In the genomic region with DNA sequence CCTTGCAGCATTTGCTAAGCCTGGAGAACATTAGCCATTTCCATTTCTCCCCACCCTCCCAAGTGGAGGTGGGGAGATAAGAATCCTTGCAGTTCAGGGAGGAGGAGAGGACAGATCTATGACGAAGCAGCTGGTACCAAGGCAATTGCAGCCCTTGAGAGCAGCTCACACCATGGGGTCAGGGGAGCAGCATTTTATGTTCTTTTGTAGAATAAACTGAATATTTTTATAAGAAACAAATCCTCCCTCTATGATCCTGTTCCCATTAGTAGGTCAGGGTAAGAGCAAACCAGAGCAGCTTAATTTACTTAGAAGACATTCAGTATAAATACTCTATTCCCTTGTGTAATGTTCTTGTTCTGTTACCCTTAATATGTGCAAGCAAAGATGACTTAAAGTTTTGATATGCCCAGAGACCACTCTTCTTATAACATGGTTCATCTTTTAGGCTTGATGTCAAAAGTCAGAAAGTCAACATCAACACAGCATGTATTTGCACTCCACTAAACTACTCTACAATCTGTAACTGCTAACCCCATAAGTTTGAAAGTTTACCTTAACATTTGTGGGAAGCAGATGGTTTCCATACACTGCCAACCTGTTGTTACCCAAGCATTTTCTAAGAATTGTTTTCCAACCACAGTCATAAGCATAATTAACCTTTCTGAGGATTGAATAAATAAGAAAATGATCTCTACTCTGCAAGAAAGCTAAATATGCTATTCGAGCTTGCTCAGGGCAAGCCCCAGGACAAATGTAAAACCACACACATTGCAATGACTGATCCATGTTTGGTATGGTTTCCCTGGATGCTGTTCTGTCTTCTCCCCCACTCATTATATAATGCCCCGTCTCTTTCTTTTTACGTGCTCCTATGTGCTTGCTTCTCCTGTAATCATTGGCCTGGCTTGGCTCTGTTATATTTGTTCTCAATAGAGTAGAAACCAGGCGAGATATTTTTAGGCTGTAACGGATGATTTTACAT, we compare ENCODE assay signal across 35 mouse cellular contexts. TPM values are rescaled to one million over a fixed set of nuclear protein-coding genes. Genes with fewer than 3 reads are reported as not detected.
DNase-seq lines count a peak whose midpoint lies in the region; ATAC-seq and TF ChIP-seq lines count a peak whose summit lies in the region.
"Had no signal": no experiment of that assay in that cellular context is flagged by ENCODE, and none has a peak within 500 bp of the region (broad histone marks: within the 10 kb centered on the region; RNA-seq: fewer than 3 reads in every experiment).

No protein-coding gene starts in this region.

- 0 out of 2 replicates have a peak, but pooled peaks have one; percentile 53 for ATAC-seq in embryonic facial prominence, embryonic 14.5 days (ENCODE audit: low read depth)
- ATAC-seq in lung, embryonic 16.5 days (ENCODE audit: low read depth) = peak; percentile 92
- peak; percentile 67; the same call in 1 of the 2 replicates for ATAC-seq in stomach, postnatal 0 days (ENCODE audit: low FRiP score, low TSS enrichment)
- ATAC-seq in forebrain, embryonic 14.5 days = no peak
- ATAC-seq: activated CD4-positive, CD25-positive, alpha-beta regulatory T cell, adult 4 months; forebrain, postnatal 0 days; inflammation-experienced regulatory T-cells, adult 6 months had no signal

- H3K36me3 ChIP-seq in embryonic facial prominence, embryonic 14.5 days (ENCODE audit: control insufficient read depth, insufficient read depth, low read length) = no peaks in the 10 kb centered on the region
- no peaks in the 10 kb centered on the region for H3K36me3 ChIP-seq in embryonic facial prominence, embryonic 10.5 days (replicated peaks)
- H3K36me3 ChIP-seq in lung, embryonic 16.5 days (ENCODE audit: control insufficient read depth, insufficient read depth, low read length) = no peaks in the 10 kb centered on the region
- no peaks in the 10 kb centered on the region for H3K36me3 ChIP-seq in stomach, postnatal 0 days (ENCODE audit: control insufficient read depth, insufficient read depth, low read length)
- no peaks in the 10 kb centered on the region for H3K36me3 ChIP-seq in forebrain, embryonic 14.5 days (ENCODE audit: control insufficient read depth, insufficient read depth, low read length)
- H3K36me3 ChIP-seq: embryonic facial prominence, embryonic 12.5 days; forebrain, embryonic 10.5 days; heart, embryonic 12.5 days; hindbrain, embryonic 15.5 days; neural tube, embryonic 15.5 days had no signal

- H3K4me1 ChIP-seq in embryonic facial prominence, embryonic 14.5 days (ENCODE audit: control insufficient read depth, insufficient read depth, low read length) = no peaks in the 10 kb centered on the region
- no peaks in the 10 kb centered on the region for H3K4me1 ChIP-seq in embryonic facial prominence, embryonic 10.5 days
- H3K4me1 ChIP-seq in lung, embryonic 16.5 days (replicated peaks; ENCODE audit: control insufficient read depth, insufficient read depth, low read length) = no peaks in the 10 kb centered on the region; the same call in 1 of the 2 replicates
- H3K4me1 ChIP-seq in stomach, postnatal 0 days (replicated peaks; ENCODE audit: control insufficient read depth, insufficient read depth) = no peaks in the 10 kb centered on the region
- no peaks in the 10 kb centered on the region for H3K4me1 ChIP-seq in forebrain, embryonic 14.5 days (ENCODE audit: control insufficient read depth, insufficient read depth, low read length)
- H3K4me1 ChIP-seq: embryonic facial prominence, embryonic 12.5 days; forebrain, embryonic 10.5 days; heart, embryonic 12.5 days; hindbrain, embryonic 15.5 days; neural tube, embryonic 15.5 days had no signal

- no peak overlapping the region for H3K4me2 ChIP-seq in embryonic facial prominence, embryonic 14.5 days (ENCODE audit: low read depth, low read length)
- H3K4me2 ChIP-seq in lung, embryonic 16.5 days (ENCODE audit: low read depth, low read length) = no peak overlapping the region
- no peak overlapping the region for H3K4me2 ChIP-seq in stomach, postnatal 0 days (replicated peaks; ENCODE audit: low read depth)
- H3K4me2 ChIP-seq in forebrain, embryonic 14.5 days (ENCODE audit: low read length) = no peak overlapping the region
- H3K4me2 ChIP-seq: embryonic facial prominence, embryonic 12.5 days; heart, embryonic 12.5 days; hindbrain, embryonic 15.5 days; neural tube, embryonic 15.5 days had no signal

- peak; percentile 57 for TF ChIP-seq EP300 in stomach, postnatal 0 days (optimal IDR thresholded peaks at IDR 0.05)

- H3K4me3 ChIP-seq in embryonic facial prominence, embryonic 14.5 days (ENCODE audit: low read depth, low read length) = no peak overlapping the region
- no peak overlapping the region for H3K4me3 ChIP-seq in embryonic facial prominence, embryonic 10.5 days
- no peak overlapping the region for H3K4me3 ChIP-seq in lung, embryonic 16.5 days (ENCODE audit: low read length)
- H3K4me3 ChIP-seq in stomach, postnatal 0 days (ENCODE audit: low read depth, low read length) = no peak overlapping the region
- no peak overlapping the region for H3K4me3 ChIP-seq in forebrain, embryonic 14.5 days (ENCODE audit: low read depth, low read length)
- H3K4me3 ChIP-seq: embryonic facial prominence, embryonic 12.5 days; forebrain, embryonic 10.5 days; heart, adult 2 months; heart, embryonic 12.5 days; hindbrain, embryonic 15.5 days; neural tube, embryonic 15.5 days had no signal

- no peak overlapping the region for H3K9ac ChIP-seq in embryonic facial prominence, embryonic 14.5 days (ENCODE audit: low read depth, low read length)
- no peak overlapping the region for H3K9ac ChIP-seq in lung, embryonic 16.5 days (ENCODE audit: low read length)
- H3K9ac ChIP-seq in stomach, postnatal 0 days (ENCODE audit: low read length) = no peak overlapping the region
- H3K9ac ChIP-seq in forebrain, embryonic 14.5 days (ENCODE audit: low read length) = no peak overlapping the region
- H3K9ac ChIP-seq: embryonic facial prominence, embryonic 12.5 days; forebrain, postnatal 0 days; heart, embryonic 12.5 days; hindbrain, embryonic 15.5 days; liver, embryonic 14.5 days; neural tube, embryonic 15.5 days had no signal

- H3K27me3 ChIP-seq in embryonic facial prominence, embryonic 14.5 days (replicated peaks; ENCODE audit: control insufficient read depth, insufficient read depth, low read length) = no peaks in the 10 kb centered on the region
- H3K27me3 ChIP-seq in embryonic facial prominence, embryonic 10.5 days (replicated peaks; ENCODE audit: low read depth, poor library complexity, severe bottlenecking) = no peaks in the 10 kb centered on the region
- no peaks in the 10 kb centered on the region for H3K27me3 ChIP-seq in lung, embryonic 16.5 days (ENCODE audit: control insufficient read depth, insufficient read depth, low read depth, low read length)
- H3K27me3 ChIP-seq in stomach, postnatal 0 days (ENCODE audit: control insufficient read depth, insufficient read depth, low read length) = no peaks in the 10 kb centered on the region
- no peaks in the 10 kb centered on the region for H3K27me3 ChIP-seq in forebrain, embryonic 14.5 days (replicated peaks; ENCODE audit: control insufficient read depth, insufficient read depth, low read length)
- H3K27me3 ChIP-seq: CH12.LX; embryonic facial prominence, embryonic 12.5 days; heart, embryonic 12.5 days; hindbrain, embryonic 15.5 days; neural tube, embryonic 15.5 days had no signal

- DNase-seq in embryonic facial prominence, embryonic 14.5 days (ENCODE audit: low spot score) = peak; percentile 53
- DNase-seq in embryonic facial prominence, embryonic 10.5 days (ENCODE audit: low spot score) = no peak
- DNase-seq in lung, postnatal 36 days = peak; percentile 74
- no peak for DNase-seq in stomach, postnatal 0 days (ENCODE audit: low spot score)
- DNase-seq in thymus, postnatal 25 days = no peak
- DNase-seq in retina, postnatal 1 day = no peak
- DNase-seq in forebrain, embryonic 14.5 days (ENCODE audit: low spot score) = no peak
- DNase-seq: adrenal gland, adult 2 months; adrenal gland, postnatal 36 days; cerebellum, adult 18-20 months; cerebellum, postnatal 25 days; forebrain, postnatal 0 days; heart, adult 2 months; kidney, adult 2 months; kidney, postnatal 36 days; layer of hippocampus, postnatal 36 days; liver; midbrain, embryonic 14.5 days; right cerebral cortex, postnatal 25 days; thymus, postnatal 14 days had no signal

- no peak overlapping the region for H3K27ac ChIP-seq in embryonic facial prominence, embryonic 14.5 days (replicated peaks; ENCODE audit: low read depth, low read length)
- H3K27ac ChIP-seq in embryonic facial prominence, embryonic 10.5 days (replicated peaks) = no peak overlapping the region
- peak overlapping the region; percentile 63 for H3K27ac ChIP-seq in lung, embryonic 16.5 days (ENCODE audit: low read length)
- H3K27ac ChIP-seq in stomach, postnatal 0 days (replicated peaks) = peak overlapping the region; percentile 46
- no peak overlapping the region for H3K27ac ChIP-seq in forebrain, embryonic 14.5 days (ENCODE audit: low read depth, low read length)
- H3K27ac ChIP-seq: embryonic facial prominence, embryonic 12.5 days; forebrain, embryonic 10.5 days; heart, adult 2 months; hindbrain, embryonic 15.5 days; liver, embryonic 14.5 days; neural tube, embryonic 15.5 days had no signal

- 56% methylated on average over 6 of the region's 6 CpGs for WGBS in embryonic facial prominence, embryonic 14.5 days
- 82% methylated on average over 6 of the region's 6 CpGs for WGBS in embryonic facial prominence, embryonic 10.5 days
- 40% methylated on average over 6 of the region's 6 CpGs for WGBS in lung, embryonic 16.5 days
- WGBS in stomach, postnatal 0 days = 32% methylated on average over 6 of the region's 6 CpGs
- 81% methylated on average over 6 of the region's 6 CpGs for WGBS in forebrain, embryonic 14.5 days

- no peaks in the 10 kb centered on the region for H3K9me3 ChIP-seq in embryonic facial prominence, embryonic 14.5 days (ENCODE audit: control insufficient read depth, low read length)
- H3K9me3 ChIP-seq in embryonic facial prominence, embryonic 10.5 days = no peaks in the 10 kb centered on the region
- H3K9me3 ChIP-seq in lung, embryonic 16.5 days (ENCODE audit: control insufficient read depth, low read length) = no peaks in the 10 kb centered on the region
- no peaks in the 10 kb centered on the region for H3K9me3 ChIP-seq in stomach, postnatal 0 days (ENCODE audit: control insufficient read depth, low read length)
- H3K9me3 ChIP-seq in forebrain, embryonic 14.5 days (replicated peaks; ENCODE audit: control insufficient read depth, low read length) = no peaks in the 10 kb centered on the region
- H3K9me3 ChIP-seq: embryonic facial prominence, embryonic 12.5 days; forebrain, embryonic 10.5 days; heart, embryonic 12.5 days; hindbrain, embryonic 15.5 days; neural tube, embryonic 15.5 days had no signal

- TF ChIP-seq CTCF in stomach, postnatal 0 days (IDR thresholded peaks at IDR 0.05; ENCODE audit: low read depth) = no peak

RNA-seq across cellular contexts. Expression of gene Gm12695, which starts 22.1 kb away (rescaled TPM):
- 0.32 TPM in 1 of 2 replicates, not detected in the other for polyA plus RNA-seq in embryonic facial prominence, embryonic 14.5 days (2014; fragmentation: Nextera tagmentation; extraction: Ambion mirVana)
- not detected in 2 replicates for polyA plus RNA-seq in embryonic facial prominence, embryonic 10.5 days (2016; fragmentation: Nextera tagmentation; extraction: Ambion mirVana)
- polyA plus RNA-seq in lung, embryonic 16.5 days (2015; fragmentation: Nextera tagmentation; extraction: Ambion mirVana) = 0.43 and 0.50 TPM in 2 replicates
- polyA plus RNA-seq in stomach, postnatal 0 days (2015; fragmentation: Nextera tagmentation; extraction: Ambion mirVana) = not detected in 2 replicates
- not detected in 2 replicates for polyA plus RNA-seq in forebrain, embryonic 14.5 days (2014; fragmentation: Nextera tagmentation; extraction: Ambion mirVana)
- polyA plus RNA-seq: activated CD4-positive, CD25-positive, alpha-beta regulatory T cell, adult 4 months; adrenal gland, adult 2 months; brain, embryonic 14.5 days; C2C12; forebrain, embryonic 10.5 days; heart, embryonic 12.5 days; heart, postnatal 0 days; hindbrain, embryonic 15.5 days; inflammation-experienced regulatory T-cells, adult 6 months; kidney, adult 2 months; kidney, embryonic 16.5 days; limb, embryonic 11.5 days; liver, embryonic 14.5 days; midbrain, embryonic 14.5 days; neural tube, embryonic 15.5 days had no signal

Comparison
In these comparisons a context has a peak if more than half of its experiments do, and no peak if none do; other contexts are left out.
1. DNase-seq: peak in embryonic facial prominence, embryonic 14.5 days (single experiment) and lung, postnatal 36 days (single experiment); none in embryonic facial prominence, embryonic 10.5 days (single experiment), stomach, postnatal 0 days (single experiment), thymus, postnatal 25 days (single experiment), retina, postnatal 1 day (single experiment) and forebrain, embryonic 14.5 days (single experiment).
2. H3K27ac ChIP-seq: peak in lung, embryonic 16.5 days (single experiment) and stomach, postnatal 0 days (single experiment); none in embryonic facial prominence, embryonic 14.5 days (single experiment), embryonic facial prominence, embryonic 10.5 days (single experiment) and forebrain, embryonic 14.5 days (single experiment).